Mouse (Mus musculus) retina, postnatal 7 days (tissue): ENCODE data around the gene Myo16.

ENCODE experiments used
- DNase-seq: peaks from one replicate; pipeline ENCODE4 v3.0.0-alpha.2; 2012; ENCODE audit warnings: low read depth, low spot score

Gene Myo16

GRCm38 (mm10) chr8:10303992-10304391 is 150.3 kb downstream of the Myo16 start:
- DNase-seq = no peak

- no peak for DNase-seq
These were observed 151.0 kb downstream of the Myo16 start for GRCm38 (mm10) chr8:10304721-10305120.

GRCm38 (mm10) chr8:10307345-10307744 is 153.6 kb downstream of the Myo16 start:
- DNase-seq = no peak

GRCm38 (mm10) chr8:10307770-10308476 is 154.2 kb downstream of the Myo16 start:
- DNase-seq = no peak

GRCm38 (mm10) chr8:10310470-10310869 is 156.8 kb downstream of the Myo16 start:
- no peak for DNase-seq

GRCm38 (mm10) chr8:10312316-10312715 is 158.6 kb downstream of the Myo16 start:
- no peak for DNase-seq

GRCm38 (mm10) chr8:10316201-10316600 is 162.5 kb downstream of the Myo16 start:
- no peak for DNase-seq

- DNase-seq = no peak
These were observed 164.4 kb downstream of the Myo16 start for GRCm38 (mm10) chr8:10318103-10318502.

GRCm38 (mm10) chr8:10350451-10350850 is 196.7 kb downstream of the Myo16 start:
- DNase-seq = no peak

GRCm38 (mm10) chr8:10358711-10359110 is 205.0 kb downstream of the Myo16 start:
- DNase-seq = no peak

GRCm38 (mm10) chr8:10362949-10363348 is 209.2 kb downstream of the Myo16 start:
- DNase-seq = no peak

- no peak for DNase-seq
These were observed 210.1 kb downstream of the Myo16 start for GRCm38 (mm10) chr8:10363654-10364406.

GRCm38 (mm10) chr8:10366141-10366540 is 212.4 kb downstream of the Myo16 start:
- no peak for DNase-seq

- no peak for DNase-seq
These were observed 218.9 kb downstream of the Myo16 start for GRCm38 (mm10) chr8:10372571-10372970.

- no peak for DNase-seq
These were observed 233.4 kb downstream of the Myo16 start for GRCm38 (mm10) chr8:10387143-10387542.

GRCm38 (mm10) chr8:10391096-10391683 is 237.5 kb downstream of the Myo16 start:
- no peak for DNase-seq

GRCm38 (mm10) chr8:10391913-10392312 is 238.2 kb downstream of the Myo16 start:
- no peak for DNase-seq

GRCm38 (mm10) chr8:10394506-10394905 is 240.8 kb downstream of the Myo16 start:
- DNase-seq = no peak

GRCm38 (mm10) chr8:10395146-10395545 is 241.4 kb downstream of the Myo16 start:
- DNase-seq = no peak

GRCm38 (mm10) chr8:10402606-10403005 is 248.9 kb downstream of the Myo16 start:
- peak; percentile 64 for DNase-seq

- peak; percentile 41 for DNase-seq
These were observed 251.8 kb downstream of the Myo16 start for GRCm38 (mm10) chr8:10405469-10405868.

- DNase-seq = no peak
These were observed 255.3 kb downstream of the Myo16 start for GRCm38 (mm10) chr8:10409043-10409442.

GRCm38 (mm10) chr8:10411511-10411910 is 257.8 kb downstream of the Myo16 start:
- DNase-seq = no peak
